Mouse (Mus musculus) T-helper 2 cell (primary cell): Measurements from ENCODE around the gene Gatad2a.
"Not testable (repeated sequence)": the region's sequence is repeated elsewhere in the genome, so short reads cannot be mapped to it uniquely, and the experiment has no call there.

ENCODE experiments used
- in situ Hi-C: fragments of 300-600 bp; cut with MboI, MseI; formaldehyde crosslinking; loops from one replicate; pipeline ENCODE4 v1.15.1; 2025; ENCODE audit warnings: high pct_unique_total_duplicates

Gatad2a gene

DNA sequence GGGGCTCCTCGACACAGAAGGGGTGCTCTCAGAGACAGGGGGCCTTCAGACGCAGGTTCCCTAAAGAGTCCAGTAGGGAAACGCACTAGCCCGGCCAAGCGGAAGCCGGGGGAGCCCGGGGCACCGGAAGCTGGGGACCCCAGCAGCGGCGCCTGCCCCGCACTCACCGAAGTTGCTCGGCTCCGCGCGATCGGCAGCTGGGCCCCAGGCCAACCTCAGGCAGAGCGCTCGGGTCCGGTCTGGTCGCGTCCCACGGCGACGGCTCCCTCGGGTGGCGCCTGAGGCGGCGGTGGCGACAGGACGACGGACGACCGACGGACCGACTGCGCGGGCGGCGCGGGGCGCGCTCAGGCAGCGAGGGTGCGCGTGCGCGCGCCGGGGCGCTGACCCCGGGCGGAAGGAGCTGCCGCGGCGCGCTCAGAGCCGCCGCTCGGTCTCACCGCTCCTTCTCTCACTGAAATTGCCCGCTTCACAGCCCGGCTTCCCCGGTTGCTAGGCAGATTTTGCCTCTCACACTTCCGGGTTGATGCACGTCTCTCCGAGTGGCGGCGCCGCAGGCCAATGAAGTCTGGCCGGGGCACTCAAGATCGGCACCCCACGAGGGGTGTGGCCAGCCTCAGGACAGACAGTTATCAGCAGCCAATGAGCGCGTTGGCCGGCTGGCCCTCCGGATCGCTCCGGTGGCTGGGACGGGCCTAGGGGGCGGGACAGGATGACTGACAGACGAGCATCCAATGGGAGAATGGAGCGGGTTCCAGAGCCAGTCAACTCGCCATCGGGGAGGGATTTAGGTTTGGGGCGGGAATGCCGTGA is at the start of gene Gatad2a:
TSS of gene Gatad2a (minus strand) at position 609 of the 813 bp plus-strand sequence.
- in situ Hi-C loops, result no loop called here

DNA sequence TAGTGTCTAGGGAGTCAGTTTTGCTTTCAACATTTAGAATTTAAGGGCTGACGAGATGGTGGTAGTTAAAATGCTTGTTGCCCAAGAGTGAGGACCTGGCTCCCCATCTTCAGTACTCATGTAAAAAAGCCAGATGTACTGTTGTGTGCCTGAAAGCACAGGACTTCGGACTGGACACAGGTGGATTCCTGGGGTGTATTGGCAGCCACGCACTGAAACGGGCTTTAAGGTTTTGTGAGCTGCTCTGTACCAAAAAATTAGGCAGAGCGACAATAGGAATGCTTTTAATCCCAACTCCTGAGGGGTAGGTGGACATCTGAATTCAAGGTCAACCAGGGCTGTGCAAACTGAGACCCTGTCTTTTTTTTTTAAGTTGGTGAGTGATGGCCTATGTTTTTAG is 47.8 kb upstream of the Gatad2a start:
- in situ Hi-C loops, result no loop called here

DNA sequence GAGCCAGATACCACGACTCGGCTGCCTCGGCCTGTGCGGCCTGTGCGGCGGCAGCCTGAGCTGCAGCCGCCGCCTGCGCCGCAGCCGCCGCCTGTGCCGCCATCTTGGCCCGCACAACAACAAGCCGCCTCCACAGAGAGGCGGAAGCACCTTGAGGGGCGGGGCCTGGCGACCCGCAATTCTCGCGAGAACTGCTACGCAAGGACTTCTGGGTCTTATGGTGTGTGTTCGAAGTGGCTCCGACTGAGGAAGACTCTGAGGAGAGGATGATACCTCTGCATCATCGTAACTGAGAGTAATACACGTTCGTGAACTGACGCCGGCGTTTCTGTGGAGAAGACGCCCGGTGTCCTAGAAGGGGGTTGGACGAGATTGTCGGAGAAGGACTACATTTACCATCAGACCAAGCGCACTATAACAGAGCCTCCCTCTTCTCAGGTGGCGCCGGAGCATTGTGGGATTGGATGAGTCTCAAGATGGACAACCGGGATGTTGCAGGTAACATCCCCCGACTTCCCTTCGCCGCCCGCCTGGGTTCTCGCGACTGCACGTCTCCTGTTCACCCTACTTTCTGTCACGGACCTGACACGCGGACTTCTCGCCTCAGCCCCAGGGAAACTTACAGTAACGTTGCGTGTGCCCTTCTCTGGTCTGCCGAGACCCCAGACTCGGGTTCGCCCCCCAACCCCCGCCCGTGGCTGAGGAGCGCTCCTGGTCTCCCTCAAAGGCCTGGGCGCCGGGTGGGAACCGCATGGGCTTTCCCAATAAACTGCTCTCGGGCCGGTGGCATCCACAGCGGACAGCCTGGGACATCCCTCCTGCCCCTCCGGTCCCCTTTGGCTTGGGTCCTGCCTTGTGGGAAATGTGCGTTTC is 46.6 kb upstream of the Gatad2a start, which contains the start of the genes Mau2 and Sugp1:
TSS of gene Mau2 (minus strand) at position 152 of the 873 bp plus-strand sequence.
TSS of gene Sugp1 (plus strand) at position 231 of the 873 bp plus-strand sequence.
- in situ Hi-C loops, result no loop called here

DNA sequence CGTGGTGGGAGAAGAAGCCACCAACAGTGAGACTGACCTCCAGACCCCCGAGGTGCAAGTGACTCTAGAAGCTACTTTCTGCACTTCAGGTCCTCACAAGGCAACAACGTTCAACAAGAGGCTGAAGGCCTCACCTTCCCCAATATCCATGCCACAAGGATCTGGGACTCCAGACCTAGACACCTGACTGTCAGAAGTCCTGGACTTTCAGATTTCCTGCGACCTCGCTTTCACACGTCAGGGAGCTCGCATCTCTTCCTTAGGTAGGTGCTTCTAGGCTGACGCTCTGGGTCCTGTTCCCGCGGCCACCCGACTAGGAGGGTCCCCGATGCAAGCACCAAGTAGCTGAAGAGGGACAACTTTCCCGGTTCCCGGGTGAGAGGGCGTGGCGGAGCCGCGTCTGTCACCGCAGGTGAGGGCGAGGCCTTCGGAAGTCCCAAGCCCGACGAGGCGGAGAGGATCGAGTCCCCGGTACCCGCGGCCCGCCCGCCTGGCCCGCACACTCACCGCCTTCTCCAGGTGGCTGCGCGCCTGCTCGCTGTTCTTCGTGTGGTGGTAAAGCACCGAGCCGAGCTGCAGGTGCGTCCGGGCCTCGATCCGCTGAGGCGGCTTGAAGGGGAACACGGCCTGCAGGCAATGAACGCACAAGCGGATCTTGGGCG is 45.8 kb upstream of the Gatad2a start:
- in situ Hi-C loops, result no loop called here

DNA sequence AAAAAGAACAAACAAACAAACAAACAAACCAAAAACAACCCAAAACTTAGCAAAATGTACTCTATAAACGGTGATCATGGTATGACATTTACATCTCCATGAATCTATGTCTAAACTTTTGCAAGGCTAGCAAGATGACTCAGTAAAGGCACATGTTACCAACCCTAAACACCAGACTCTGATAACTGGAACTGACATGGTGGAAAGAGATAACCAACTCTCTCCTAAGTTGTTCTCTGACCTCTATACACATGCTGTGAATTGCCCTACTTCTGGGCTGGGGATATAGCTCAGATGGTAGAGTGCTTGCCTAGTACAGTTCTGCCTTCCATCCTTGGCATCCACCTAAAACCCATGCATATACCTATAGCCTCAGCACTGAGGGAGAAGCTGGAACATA is 41.8 kb upstream of the Gatad2a start:
- in situ Hi-C loops, result no loop called here

DNA sequence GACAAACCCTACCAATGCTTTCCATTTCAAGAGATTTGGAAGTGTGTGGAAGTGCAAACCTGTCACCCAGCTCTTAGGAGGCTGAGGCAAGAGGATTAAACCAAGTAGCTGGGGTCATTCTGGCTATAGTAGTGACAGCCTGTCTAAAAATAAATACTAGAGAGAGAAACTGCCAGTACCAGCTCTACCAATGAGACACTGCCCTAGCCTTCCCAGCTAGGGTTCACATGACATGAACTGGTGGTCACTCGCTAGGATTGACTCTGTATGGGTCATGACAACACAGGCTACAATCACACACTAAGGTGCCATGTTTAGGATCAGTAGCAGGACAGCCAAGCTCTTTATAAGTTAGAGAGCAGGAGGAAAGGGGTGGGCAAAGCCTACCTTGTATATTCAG is 34.1 kb upstream of the Gatad2a start:
- in situ Hi-C loops, result no loop called here

DNA sequence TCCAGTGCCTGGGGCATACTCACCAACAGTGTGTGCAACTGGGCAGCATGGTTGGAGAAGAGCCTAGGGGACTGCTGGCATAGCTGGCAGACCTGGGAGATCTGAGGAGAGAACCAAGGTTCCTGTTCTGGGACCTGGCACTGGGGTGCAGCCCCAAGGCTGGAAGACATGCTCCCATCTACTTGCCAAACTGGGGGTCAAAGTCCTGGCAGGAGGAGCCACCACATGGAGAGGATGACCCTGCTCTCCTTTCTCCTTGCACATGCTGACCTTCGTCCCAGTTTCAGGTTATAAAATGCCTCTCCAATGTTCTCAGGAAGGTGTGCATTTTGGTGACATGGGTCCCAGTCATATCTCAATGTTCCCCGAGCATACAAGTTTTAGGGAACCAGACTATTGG is 30.0 kb upstream of the Gatad2a start:
- in situ Hi-C loops, result no loop called here

DNA sequence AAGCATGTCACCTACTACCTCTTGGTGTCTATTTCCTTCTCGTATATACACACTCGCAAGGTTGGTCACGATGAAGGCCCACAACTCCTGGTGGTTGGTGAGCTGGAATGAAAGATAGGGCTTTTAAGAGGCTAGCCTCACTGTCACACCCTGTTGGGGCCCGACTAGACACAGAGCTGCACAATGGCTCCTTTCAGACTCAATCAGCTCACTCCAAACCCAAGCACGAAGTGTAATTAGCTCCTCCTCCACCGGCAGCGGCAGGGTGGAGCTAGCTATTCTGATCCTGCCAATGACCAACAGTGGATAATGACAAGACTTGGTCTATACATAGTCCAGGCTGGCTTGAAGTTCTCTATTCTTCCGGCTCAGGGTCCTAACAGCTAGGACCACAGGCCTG is 27.4 kb upstream of the Gatad2a start:
- in situ Hi-C loops, result no loop called here

DNA sequence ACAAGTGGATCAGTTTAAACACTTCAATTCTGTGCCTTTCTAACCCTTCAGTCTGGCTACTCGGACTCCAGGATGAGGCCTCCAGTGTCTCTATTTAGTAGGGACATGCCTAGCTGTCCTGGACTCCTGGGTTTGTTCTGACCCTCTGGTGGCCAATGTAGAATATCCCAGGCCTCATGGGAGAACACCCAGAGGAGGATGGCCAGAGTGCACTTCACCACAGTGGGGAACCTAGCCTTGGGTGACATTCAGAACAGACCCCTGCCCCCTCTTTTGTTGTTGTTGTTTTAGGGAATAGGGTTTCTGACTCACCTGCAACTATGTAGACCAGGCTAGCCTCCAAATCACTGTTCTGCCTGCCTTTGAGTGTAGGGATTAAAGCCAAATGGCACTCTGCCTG is 18.8 kb upstream of the Gatad2a start:
- in situ Hi-C loops, result no loop called here

DNA sequence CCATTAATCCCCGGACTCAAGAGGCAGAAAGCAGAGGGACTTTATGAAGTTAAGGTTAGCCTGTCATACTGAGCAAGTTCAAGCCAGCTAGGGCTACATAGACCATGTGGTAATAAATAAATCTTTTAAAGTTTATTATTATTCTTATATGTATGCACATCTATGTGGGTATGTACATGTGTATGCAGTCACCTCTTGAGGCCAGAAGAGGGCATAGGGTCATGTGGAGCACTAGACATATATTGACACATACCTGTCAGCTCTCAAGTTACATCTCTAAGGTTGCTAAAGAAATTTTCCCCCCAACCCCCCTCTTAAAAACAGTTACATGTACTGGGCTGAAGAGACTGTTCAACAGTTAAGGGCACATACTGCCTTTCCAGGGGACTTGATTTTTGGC is 16.6 kb upstream of the Gatad2a start:
- in situ Hi-C loops, result no loop called here

DNA sequence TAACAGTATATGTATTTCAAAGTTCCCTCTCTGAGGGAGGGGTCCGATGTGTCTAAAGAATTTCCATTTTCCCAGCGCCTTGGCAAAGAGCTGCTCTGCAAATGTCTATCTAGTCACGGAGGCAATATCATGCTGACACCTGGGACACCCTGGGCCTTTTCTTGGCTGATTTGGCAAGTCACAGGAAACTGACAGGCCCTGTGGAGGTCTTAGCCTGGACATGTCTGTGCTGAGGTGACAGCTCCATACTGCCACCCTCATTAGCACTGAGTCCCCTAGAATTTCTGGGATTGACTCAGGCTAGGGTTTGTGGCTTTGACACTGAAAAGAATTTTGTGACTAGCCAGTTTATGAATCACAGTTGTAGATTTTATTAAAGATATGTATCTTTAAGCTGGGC is 16.2 kb upstream of the Gatad2a start:
- in situ Hi-C loops, result no loop called here

DNA sequence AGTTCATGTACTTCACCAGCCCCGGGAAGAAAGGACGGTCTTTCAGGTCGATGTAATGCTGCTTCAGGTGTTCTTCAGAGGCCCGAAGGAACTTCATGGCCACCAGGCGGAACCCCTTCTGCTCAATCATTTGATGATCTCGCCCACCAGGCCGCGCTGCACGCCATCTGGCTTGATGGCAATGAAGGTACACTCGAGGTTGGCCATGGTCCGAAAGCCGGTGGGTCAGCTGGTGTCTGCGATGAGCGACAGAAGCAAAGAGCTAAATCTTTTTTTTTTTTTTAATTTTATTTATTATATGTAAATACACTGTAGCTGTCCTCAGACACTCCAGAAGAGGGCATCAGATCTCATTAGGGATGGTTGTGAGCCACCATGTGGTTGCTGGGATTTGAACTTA is 14.6 kb upstream of the Gatad2a start:
- in situ Hi-C loops, result not testable (repeated sequence)

DNA sequence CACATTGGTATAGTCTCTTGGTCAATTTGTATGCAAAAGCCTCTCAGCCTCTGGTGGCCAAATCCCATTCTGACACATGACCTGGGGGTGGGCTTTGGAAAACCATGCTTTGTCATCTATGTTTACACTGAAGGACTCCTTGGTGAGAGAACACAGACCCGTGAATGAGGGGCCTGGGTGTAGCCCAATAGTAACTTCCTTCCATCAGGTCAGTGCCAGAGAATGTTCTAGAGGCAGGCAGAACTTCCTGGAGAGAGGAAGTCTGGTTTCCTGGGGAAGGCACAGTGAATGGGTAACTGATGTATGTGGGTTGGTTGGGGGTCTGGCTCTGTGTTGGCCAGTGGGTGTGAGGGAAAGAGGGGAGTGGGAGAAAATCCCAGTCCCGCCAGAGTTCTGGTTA is 9.0 kb upstream of the Gatad2a start:
- in situ Hi-C loops, result no loop called here

DNA sequence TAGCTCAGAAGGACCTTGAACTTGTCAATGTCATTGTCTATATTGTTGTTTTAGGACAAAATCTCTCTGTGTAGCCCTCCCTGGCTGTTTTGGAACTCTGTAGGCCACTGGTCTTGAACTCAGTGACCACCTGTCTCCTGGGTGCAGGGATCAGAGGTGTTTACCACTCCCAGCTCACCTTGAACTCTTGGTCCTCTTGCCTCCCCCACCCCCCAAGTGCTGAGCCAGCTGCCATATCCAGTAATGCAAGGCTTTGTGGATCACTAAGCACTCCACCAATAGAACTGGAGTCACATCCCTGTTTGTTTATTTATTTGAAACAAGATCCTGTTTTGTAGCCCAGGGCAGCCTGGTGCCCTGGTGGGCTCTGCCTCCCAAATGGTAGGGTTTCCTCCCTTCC is 8.2 kb upstream of the Gatad2a start:
- in situ Hi-C loops, result loop anchor here (5.0 kb wide), 1 partner anchor 87 kb away; no protein-coding TSS in a partner anchor

DNA sequence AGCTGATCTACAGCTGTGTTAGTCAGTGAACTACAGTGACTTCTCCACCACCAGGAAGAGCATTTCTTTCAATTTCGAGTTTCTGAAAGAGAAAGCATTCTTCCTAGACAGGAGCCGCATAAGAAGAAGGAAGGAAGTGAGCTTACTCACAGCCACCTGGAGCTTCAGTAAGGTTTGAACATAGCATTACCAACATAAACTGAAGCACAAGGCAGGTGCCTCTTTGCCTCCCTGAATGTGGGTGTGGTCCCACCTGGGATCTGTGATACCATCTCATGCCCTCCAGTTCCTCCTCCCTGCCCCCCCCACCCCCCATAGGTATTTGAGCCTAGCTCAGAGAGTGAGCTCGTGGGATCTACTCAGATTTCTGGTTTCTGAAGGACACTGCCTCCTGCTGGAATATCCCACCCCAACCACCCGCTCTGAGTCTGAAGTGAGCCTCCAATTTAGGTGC is 7.0 kb upstream of the Gatad2a start:
- in situ Hi-C loops, result loop anchor here (5.0 kb wide), 1 partner anchor 86 kb away; no protein-coding TSS in a partner anchor

DNA sequence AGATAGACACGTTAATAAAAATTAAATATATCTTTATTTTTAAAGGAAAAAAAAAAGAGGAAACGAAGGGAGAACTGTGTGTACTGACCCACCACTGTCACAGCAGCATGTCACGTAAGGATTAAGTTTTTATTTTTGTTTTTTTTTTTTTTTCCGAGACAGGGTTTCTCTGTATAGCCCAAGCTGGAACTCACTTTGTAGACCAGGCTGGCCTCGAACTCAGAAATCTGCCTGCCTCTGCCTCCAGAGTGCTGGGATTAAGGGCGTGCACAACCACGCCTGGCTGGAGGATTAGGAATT is 5.7 kb upstream of the Gatad2a start:
- in situ Hi-C loops, result loop anchor here (5.0 kb wide), 1 partner anchor 85 kb away; no protein-coding TSS in a partner anchor

DNA sequence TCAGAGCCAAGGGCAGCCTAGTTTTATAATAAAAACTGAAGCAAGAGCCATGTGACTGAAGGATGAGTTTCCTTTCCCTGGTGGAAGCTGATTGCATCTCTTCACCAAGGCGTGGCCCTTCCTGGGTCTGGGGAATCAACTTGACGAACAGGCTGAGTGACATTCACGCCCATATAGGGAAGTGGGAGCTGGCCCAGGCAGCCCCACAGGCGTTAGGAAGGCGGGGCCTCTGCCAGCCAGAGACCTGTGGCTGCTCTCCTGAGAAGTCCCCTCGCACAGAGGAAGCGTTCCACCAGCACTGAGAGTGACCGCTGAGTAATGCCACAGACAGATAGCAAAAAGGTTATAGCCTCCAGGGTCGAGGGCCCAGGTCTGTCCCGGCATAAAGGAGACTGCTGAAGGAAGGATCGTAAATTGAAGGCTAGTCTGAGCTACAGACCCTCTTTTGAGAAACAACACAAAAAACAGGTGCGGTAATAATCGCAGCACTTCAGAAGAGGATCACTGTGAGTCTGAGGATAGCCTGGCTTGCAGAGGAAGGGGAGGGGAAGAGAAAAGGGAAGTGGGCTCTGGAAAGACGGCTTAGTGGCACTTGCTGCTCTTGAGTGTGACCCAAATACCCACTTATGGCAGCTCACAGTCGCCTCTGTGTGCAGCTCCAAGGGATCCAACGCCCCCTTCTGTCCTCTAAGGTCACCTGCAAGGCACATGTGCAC is 5.2 kb upstream of the Gatad2a start:
- in situ Hi-C loops, result loop anchor here (5.0 kb wide), 1 partner anchor 84 kb away; no protein-coding TSS in a partner anchor

DNA sequence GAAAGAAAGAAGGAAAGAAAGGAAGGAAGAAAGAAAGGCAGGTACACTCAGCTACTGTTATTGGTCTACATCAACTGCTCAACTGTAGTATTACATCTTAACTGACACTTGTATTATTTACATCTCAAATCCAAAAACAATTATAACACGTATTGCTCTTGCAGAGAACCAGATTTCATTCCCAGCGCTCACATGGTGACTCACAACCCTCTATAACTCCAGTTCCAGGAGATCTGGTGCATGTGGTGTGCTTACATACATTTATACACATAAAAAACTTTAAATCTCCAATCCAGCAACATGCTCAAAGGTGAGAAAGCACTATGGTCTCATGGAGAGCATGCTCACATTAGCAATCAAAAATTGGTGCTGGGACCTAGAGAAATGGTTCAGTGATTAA is 4.0 kb upstream of the Gatad2a start:
- in situ Hi-C loops, result loop anchor here (5.0 kb wide), 1 partner anchor 83 kb away; no protein-coding TSS in a partner anchor

DNA sequence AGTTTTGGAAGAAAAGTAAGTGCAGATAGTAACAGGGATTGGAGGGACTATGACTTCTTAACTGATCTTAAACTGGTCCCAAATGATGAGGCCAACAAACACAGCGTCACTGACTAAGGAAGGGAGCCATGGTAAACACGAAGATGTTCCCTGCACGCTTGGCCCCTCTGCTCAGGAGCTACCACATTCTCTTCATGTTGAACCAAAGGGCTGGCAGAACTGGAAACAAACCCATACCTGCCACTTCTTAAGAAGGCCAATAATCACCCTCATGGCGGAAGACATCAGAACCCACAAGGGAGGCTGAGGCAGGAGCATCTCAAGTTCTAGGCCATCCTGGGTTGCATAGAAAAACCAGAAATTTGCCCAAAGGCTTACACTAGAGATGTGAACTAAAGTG is 3.1 kb upstream of the Gatad2a start:
- in situ Hi-C loops, result no loop called here

DNA sequence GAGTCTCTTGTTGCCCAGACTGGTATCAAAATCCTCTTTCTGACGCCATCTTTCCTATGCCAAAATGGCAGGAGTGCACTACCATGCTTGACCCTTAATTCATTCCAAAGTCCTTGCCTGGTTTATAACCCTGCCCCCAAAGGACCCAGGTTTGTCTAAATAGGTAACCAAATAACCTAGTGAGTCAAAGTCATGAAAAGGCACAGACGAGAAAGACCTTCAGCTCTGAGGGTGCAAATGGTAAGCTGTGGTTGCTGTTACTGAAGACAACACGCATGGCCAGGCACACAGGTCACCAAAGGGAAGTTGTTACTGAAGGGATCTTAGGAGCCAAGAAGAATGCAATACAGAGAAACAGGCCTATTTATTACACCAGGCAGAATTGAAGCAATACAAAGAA is 2.5 kb upstream of the Gatad2a start:
- in situ Hi-C loops, result no loop called here

DNA sequence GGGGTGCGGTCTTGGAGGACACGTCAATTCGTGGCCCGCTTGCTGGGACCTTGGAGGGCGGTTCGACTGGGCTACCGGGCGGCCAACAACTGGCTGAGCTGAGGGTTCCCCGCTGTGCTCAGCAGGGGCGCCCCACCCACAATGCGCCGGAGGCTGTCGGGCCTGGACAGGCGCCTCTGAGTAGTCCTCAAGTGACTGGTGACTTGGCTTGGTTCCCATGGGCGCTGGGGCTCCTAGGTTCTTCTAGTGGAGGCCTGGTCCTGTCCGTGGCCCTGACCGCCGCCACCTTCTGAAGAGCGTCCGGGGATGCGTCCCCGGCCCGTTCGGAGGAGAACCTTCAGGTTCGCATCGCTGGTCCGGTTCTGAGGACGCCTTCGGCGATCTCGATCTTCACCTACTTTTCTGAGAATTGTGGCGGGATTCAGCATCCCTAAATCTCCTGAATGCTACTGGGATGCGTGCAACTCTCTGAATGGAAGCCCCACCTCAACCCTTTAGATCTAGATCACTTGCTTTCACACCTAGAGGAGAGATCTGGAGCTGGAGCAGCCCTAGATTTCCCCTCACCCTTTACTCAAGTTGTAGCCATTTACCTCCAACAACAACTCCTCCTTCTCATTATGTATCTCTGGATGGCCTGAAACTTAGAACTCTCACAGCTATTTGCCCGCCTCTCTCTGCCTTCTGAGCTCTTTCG is 553 bp upstream of the Gatad2a start:
- in situ Hi-C loops, result no loop called here
